Mouse (Mus musculus) stomach, embryonic 14.5 days (tissue): ENCODE measurements around the gene Slc16a12. TPM values are rescaled to one million over a fixed set of nuclear protein-coding genes. Genes with fewer than 3 reads are reported as not detected.

ENCODE experiments used
- ATAC-seq: fragments of 200-750 bp; cut with Nextera tagmentation; 2 replicates; pipeline ENCODE4 v1.8.0; 2017; ENCODE audit warnings: low read depth, moderate TSS enrichment; ENCODE audit not compliant: insufficient number of reproducible peaks, insufficient read depth, low FRiP score
- H3K27ac ChIP-seq: fragments of 300-500 bp; sonication (generic); 2 replicates; pipeline ENCODE4 v1.5.1; 2014; ENCODE audit warnings: mild to moderate bottlenecking, low read length, moderate library complexity, mixed read lengths
- H3K27me3 ChIP-seq: fragments of 300-500 bp; sonication (generic); 2 replicates; pipeline ENCODE4 v1.6.1; 2014; ENCODE audit warnings: low read length, control low read depth, mixed read lengths; ENCODE audit not compliant: control insufficient read depth, insufficient read depth
- H3K36me3 ChIP-seq: fragments of 300-500 bp; sonication (generic); 2 replicates; pipeline ENCODE4 v1.6.1; 2014; ENCODE audit warnings: mild to moderate bottlenecking, control low read depth, low read length, moderate library complexity, mixed read lengths; ENCODE audit not compliant: control insufficient read depth, insufficient read depth
- H3K4me1 ChIP-seq: fragments of 300-500 bp; sonication (generic); 2 replicates; pipeline ENCODE4 v1.6.1; 2014; ENCODE audit warnings: low read length, control low read depth, mixed read lengths; ENCODE audit not compliant: control insufficient read depth, insufficient read depth
- H3K4me2 ChIP-seq: fragments of 300-500 bp; sonication (generic); replicated peaks from 2 replicates; pipeline ENCODE4 v1.6.1; 2014; ENCODE audit warnings: low read depth, low read length, control low read depth
- H3K4me3 ChIP-seq: fragments of 300-500 bp; sonication (generic); 2 replicates; pipeline ENCODE4 v1.5.1; 2014; ENCODE audit warnings: low read depth, low read length, control low read depth
- H3K9ac ChIP-seq: fragments of 300-500 bp; sonication (generic); replicated peaks from 2 replicates; pipeline ENCODE4 v1.6.1; 2014; ENCODE audit warnings: low read depth, mild to moderate bottlenecking, control low read depth, low read length, moderate library complexity, mixed read lengths
- H3K9me3 ChIP-seq: fragments of 300-500 bp; sonication (generic); 2 replicates; pipeline ENCODE4 v1.6.1; 2016; ENCODE audit warnings: low read depth, low read length, control low read depth; ENCODE audit not compliant: control insufficient read depth
- WGBS: fragments of 180-500 bp; shearing (Covaris S2); extraction: QIAGEN DNeasy Blood & Tissue Kit; methylation state at CpG from one replicate; pipeline ENCODE4 v1.1.7; 2014; 5-methylcytosine and 5-hydroxymethylcytosine counted together
- polyA plus RNA-seq: library from polyadenylated mRNA; unstranded; fragments of >200 nt; fragmentation: Nextera tagmentation; extraction: Ambion mirVana; gene quantifications from 2 replicates; pipeline ENCODE4 v1.2.1, GENCODE M21; 2014

The Slc16a12 gene
- polyA plus RNA-seq, 1 experiment from 2014 or later, result 2.7 TPM

DNA sequence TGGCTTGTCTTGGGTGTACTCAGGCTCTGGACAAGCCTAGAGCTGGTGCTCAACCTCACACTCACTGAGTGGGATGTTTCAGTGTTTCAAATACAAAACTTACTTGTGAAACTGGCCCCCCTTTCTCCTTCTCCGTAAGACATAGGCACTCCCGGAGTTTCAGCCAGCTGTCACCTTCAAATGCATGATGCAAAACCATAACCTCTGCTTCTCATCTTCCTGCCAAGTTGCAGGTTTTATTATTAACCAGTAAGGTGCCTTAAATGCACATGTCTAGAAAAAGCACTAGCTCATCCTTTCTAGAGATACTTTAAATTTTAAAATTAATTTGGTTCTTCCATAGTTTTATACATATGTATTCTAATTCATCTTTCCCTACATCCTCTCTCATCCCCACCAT is 39.5 kb downstream of the Slc16a12 start:
- no peak for ATAC-seq
- WGBS, result 50% methylated on average over 2 of the region's 2 CpGs
- H3K27me3 ChIP-seq, result no peaks in the 10 kb centered on the region
- H3K27ac ChIP-seq, result no peak overlapping the region
- no peaks in the 10 kb centered on the region for H3K4me1 ChIP-seq
- H3K9ac ChIP-seq, result no peak overlapping the region
- no peak overlapping the region for H3K4me3 ChIP-seq
- no peaks in the 10 kb centered on the region for H3K36me3 ChIP-seq
- H3K9me3 ChIP-seq, result no peaks in the 10 kb centered on the region
- H3K4me2 ChIP-seq, result no peak overlapping the region

- no peak for ATAC-seq
- Histone ChIP-seq H3K4me1 (no peaks in the 10 kb centered on the region), H3K27ac (no peak overlapping the region), H3K4me3 (no peak overlapping the region), H3K36me3 (no peaks in the 10 kb centered on the region), H3K4me2 (no peak overlapping the region), H3K9ac (no peak overlapping the region), H3K9me3 (no peaks in the 10 kb centered on the region), H3K27me3 (no peaks in the 10 kb centered on the region)
- 21% methylated on average over 6 of the region's 6 CpGs for WGBS
Observed at GRCm38 (mm10) chr19:34706261-34706660, 40.8 kb downstream of the Slc16a12 start.

DNA sequence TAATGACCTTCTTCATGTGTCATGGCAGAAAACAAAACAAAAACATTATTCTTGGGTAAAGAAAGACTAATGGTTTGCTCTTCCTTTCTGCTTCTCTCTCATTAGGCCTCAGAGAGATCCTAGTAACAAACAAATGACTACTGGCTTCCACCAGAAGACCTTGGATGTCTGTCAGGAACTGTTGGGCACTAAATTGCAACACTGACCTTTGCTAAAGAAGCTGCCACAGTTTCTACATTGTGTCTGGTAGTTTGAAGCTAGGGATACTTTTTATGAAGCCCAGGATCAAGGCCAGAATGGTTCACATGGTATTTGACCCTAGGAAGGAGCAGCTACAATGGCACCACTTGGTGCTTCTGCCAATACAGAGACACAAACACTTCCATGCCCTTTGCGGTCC is 41.9 kb downstream of the Slc16a12 start:
- ATAC-seq, result no peak
- Histone ChIP-seq H3K4me3 (no peak overlapping the region), H3K27me3 (no peaks in the 10 kb centered on the region), H3K4me2 (no peak overlapping the region), H3K36me3 (no peaks in the 10 kb centered on the region), H3K27ac (no peak overlapping the region), H3K4me1 (no peaks in the 10 kb centered on the region), H3K9ac (no peak overlapping the region), H3K9me3 (no peaks in the 10 kb centered on the region)
- 100% methylated on average over 1 of the region's 1 CpGs for WGBS

GRCm38 (mm10) chr19:34699300-34699699 is 47.8 kb downstream of the Slc16a12 start:
- Histone ChIP-seq H3K9me3 (no peaks in the 10 kb centered on the region), H3K4me3 (no peak overlapping the region), H3K4me2 (no peak overlapping the region), H3K27me3 (no peaks in the 10 kb centered on the region), H3K4me1 (no peaks in the 10 kb centered on the region), H3K36me3 (no peaks in the 10 kb centered on the region), H3K27ac (no peak overlapping the region), H3K9ac (no peak overlapping the region)
- ATAC-seq, result no peak
- WGBS, result 85% methylated on average over 2 of the region's 2 CpGs

- no peak for ATAC-seq
- Histone ChIP-seq H3K27ac (no peak overlapping the region), H3K27me3 (no peaks in the 10 kb centered on the region), H3K36me3 (no peaks in the 10 kb centered on the region), H3K9ac (no peak overlapping the region), H3K4me1 (no peaks in the 10 kb centered on the region), H3K4me2 (no peak overlapping the region), H3K4me3 (no peak overlapping the region), H3K9me3 (no peaks in the 10 kb centered on the region)
- WGBS, result 33% methylated on average over 1 of the region's 1 CpGs
Observed at GRCm38 (mm10) chr19:34698852-34699251, 48.2 kb downstream of the Slc16a12 start.

DNA sequence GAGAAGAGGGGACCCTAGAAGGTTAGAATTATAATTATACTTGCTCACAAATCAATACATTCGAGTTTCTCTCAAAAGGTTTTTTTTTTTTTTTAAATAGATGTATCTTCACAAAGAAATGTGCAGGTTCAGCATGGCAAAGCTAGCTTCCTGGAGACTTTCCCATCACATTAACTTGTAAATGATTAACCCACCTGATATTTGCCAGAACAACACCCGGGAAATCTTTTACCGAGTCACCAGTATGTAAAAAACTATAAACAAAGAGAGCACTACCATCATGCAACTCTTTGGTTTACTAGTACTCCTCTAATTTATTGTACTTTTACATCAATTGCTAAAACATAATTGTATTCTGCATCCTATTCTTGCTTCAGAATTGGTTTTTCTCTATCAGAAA is 48.7 kb downstream of the Slc16a12 start:
- Histone ChIP-seq H3K27ac (no peak overlapping the region), H3K4me3 (no peak overlapping the region), H3K27me3 (no peaks in the 10 kb centered on the region), H3K36me3 (no peaks in the 10 kb centered on the region), H3K9me3 (no peaks in the 10 kb centered on the region), H3K4me2 (no peak overlapping the region), H3K9ac (no peak overlapping the region), H3K4me1 (no peaks in the 10 kb centered on the region)
- 59% methylated on average over 3 of the region's 3 CpGs for WGBS
- ATAC-seq, result no peak

DNA sequence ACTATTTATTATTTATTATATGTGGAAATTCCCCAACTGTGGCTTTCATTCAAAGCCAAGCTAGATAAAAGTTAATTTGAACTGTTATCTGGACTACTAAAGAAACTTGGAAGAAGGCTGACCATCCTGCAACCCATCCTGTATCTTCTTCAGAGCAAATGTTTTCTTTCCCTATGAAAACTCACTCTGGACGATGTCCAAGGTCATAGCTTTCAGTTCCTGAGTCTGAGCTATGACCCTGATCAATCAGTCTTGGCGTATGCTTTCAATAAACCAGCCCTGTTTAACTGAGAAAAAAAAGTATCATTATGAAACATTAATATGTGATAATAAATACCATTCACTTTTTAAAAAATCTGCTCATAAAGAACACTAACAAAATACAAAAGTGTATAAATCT is 49.6 kb downstream of the Slc16a12 start:
- Histone ChIP-seq H3K27me3 (no peaks in the 10 kb centered on the region), H3K4me1 (no peaks in the 10 kb centered on the region), H3K9ac (no peak overlapping the region), H3K9me3 (no peaks in the 10 kb centered on the region), H3K4me2 (no peak overlapping the region), H3K27ac (no peak overlapping the region), H3K36me3 (no peaks in the 10 kb centered on the region), H3K4me3 (no peak overlapping the region)
- no peak for ATAC-seq
- WGBS, result 52% methylated on average over 2 of the region's 2 CpGs

GRCm38 (mm10) chr19:34696352-34696986 is 50.6 kb downstream of the Slc16a12 start:
- Histone ChIP-seq H3K4me1 (no peaks in the 10 kb centered on the region), H3K4me3 (no peak overlapping the region), H3K27me3 (no peaks in the 10 kb centered on the region), H3K27ac (no peak overlapping the region), H3K36me3 (no peaks in the 10 kb centered on the region), H3K4me2 (no peak overlapping the region), H3K9me3 (no peaks in the 10 kb centered on the region), H3K9ac (no peak overlapping the region)
- 80% methylated on average over 8 of the region's 8 CpGs for WGBS
- no peak for ATAC-seq

- Histone ChIP-seq H3K4me1 (no peaks in the 10 kb centered on the region), H3K27ac (no peak overlapping the region), H3K27me3 (no peaks in the 10 kb centered on the region), H3K9me3 (no peaks in the 10 kb centered on the region), H3K36me3 (no peaks in the 10 kb centered on the region), H3K9ac (no peak overlapping the region), H3K4me3 (no peak overlapping the region), H3K4me2 (no peak overlapping the region)
- ATAC-seq, result no peak
- WGBS, result 73% methylated on average over 6 of the region's 6 CpGs
Observed at GRCm38 (mm10) chr19:34691402-34691801, 55.7 kb downstream of the Slc16a12 start.
